Mouse (Mus musculus) stomach, postnatal 0 days (tissue): ENCODE results near the gene Wee1.

Experiments used
- CTCF ChIP-seq: IDR thresholded peaks from 2 replicates; pipeline ENCODE4 v1.5.1; 2016; ENCODE audit warnings: antibody characterized with exemption, low read depth, mild to moderate bottlenecking, moderate library complexity
- EP300 ChIP-seq: optimal IDR thresholded peaks from 2 replicates; pipeline ENCODE3; 2016; ENCODE audit warnings: antibody characterized with exemption

- TF ChIP-seq CTCF, result no peak
- TF ChIP-seq EP300, result no peak
Observed at GRCm38 (mm10) chr7:110158073-110158472, 36.2 kb downstream of the Wee1 start.
